Mouse (Mus musculus) heart, adult 2 months (tissue): ENCODE measurements around the gene Rfxap.

Experiments used
- CTCF ChIP-seq: fragments of 200-600 bp; IDR thresholded peaks from 2 replicates; pipeline ENCODE4 v1.8.1; 2022; ENCODE audit warnings: antibody characterized with exemption, mild to moderate bottlenecking, moderate library complexity
- EP300 ChIP-seq: fragments of 200-500 bp; IDR thresholded peaks from 2 replicates; pipeline ENCODE4 v1.6.1; 2011; ENCODE audit warnings: low read depth, low read length, control low read depth; ENCODE audit not compliant: insufficient read depth

- TF ChIP-seq CTCF (no peak), EP300 (no peak)
These were observed 47.1 kb downstream of the Rfxap start for GRCm38 (mm10) chr3:54760321-54761115.
